Mouse (Mus musculus) testis, postnatal 10 days (tissue): ENCODE measurements at regions not wholly inside any gene's neighbourhood (a gene's known extent, or its start where the extent isn't known, plus 50 kb on each side); places are given as distances from the start of the nearest gene placed in this dataset.

Experiments
- DNase-seq: peaks from one replicate; pipeline ENCODE4 v3.0.0; 2021; ENCODE audit warnings: low spot score

DNA sequence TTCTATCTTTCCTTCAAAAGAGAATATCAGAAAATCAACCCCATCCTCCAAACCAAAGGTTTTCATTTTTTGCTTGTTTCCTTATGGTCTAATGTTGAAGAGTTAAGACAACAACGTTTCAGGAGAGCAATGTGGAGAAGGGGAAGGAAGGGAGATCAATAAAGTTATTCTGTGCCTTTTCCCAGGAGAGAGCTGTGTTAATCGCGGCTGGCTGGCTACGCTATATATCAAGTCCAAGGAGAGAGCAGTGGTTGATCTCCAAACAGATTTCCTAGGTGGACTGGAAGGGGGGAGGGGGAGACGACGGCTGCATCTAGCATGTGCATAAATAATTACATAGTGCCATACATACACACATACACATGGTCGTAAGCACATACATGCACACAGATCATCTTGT is 404.3 kb upstream of the Ubash3b start:
- DNase-seq, result no peak

DNA sequence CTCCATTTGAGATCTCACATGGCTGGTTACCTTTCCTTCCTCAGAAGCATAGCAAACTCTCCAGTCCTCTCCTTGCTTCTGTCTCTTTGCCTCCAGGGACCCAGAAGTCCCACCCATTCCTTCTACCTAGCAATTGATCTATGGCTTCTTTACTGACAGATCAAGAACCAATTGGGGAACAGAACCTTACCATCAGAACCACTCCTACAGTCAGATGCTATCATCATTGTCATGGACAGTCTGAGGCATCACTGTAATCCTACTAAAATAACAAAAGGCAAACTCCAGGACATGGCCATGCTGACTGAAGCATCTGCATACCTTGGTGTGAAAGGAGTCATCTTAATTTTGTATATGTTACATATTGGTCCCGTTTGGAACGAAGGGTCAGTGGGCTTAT is 401.9 kb upstream of the Ubash3b start:
- no peak for DNase-seq

DNA sequence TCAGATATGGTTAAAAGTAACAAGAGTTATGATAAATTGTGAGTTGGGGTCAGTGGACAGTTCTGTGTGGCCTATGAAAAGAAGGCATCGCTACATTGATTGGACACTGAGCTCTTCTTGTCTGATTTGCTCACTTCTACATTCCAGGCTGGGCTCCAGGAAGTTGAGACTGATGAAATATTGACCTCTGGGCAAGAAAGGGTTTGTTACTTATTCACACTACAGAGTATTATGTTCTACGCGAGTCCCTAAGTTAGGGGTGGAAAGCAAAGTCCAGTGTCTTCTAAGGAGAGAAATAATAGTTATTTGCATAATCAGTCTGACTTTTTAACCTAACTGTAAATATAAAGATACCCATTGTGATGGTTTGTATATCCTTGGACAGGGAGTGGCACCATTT is 397.0 kb upstream of the Ubash3b start:
- no peak for DNase-seq

DNA sequence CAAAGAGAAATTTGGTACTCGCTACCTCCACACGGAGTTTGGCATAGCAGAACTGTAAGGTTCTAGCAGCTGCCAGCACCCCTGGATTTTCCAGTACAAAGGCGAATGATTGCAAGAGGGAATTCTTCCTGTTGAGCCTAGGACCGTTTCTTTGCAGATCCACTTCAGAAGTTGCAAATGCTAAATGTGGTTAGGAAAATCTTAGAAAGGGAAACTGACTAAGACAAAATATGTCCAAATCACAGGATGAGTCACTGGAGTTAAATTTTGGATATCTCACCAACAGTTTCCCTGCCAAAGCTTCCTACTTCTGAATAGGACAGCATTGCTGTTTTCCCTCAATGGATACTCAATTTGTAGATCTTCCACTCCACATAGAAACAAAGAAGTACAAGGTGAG is 395.4 kb upstream of the Ubash3b start:
- no peak for DNase-seq

DNA sequence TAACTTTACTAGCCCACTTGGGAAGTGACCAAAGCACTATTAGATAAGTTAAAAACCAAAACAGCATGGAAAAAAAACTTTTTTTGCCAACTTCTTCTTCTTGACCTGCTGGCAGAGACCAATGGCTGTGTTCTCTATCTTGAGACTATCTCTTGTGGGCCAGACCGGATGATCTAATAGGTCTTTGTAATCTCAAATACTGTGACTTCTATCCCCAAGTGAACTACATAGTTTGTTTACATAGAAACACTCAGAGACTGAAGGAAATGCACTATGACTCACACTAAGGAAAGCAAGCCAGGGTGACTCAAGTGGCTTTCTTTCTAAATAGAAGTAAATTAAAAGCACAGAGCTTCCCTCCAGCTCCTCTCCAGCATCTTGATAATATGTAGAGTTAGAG is 384.3 kb upstream of the Ubash3b start:
- no peak for DNase-seq

DNA sequence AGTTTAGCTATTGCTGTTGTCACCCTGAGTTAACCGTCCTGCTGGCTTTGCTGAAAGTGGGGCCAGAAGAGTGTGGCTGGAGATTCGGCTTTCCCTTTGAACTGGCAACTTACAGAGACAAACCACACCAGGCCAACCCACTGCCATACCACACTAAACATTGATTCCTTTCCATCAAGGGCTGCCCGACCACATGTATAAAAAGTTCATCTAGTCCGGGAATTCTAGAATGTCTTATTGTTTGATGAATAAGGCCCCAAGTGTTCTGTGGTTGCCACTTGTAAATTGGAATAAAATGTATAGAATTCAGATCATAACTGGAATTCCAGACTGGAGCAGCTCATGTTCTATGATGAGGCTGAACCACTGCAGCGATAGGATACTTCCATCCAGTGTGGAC is 381.0 kb upstream of the Ubash3b start:
- no peak for DNase-seq

DNA sequence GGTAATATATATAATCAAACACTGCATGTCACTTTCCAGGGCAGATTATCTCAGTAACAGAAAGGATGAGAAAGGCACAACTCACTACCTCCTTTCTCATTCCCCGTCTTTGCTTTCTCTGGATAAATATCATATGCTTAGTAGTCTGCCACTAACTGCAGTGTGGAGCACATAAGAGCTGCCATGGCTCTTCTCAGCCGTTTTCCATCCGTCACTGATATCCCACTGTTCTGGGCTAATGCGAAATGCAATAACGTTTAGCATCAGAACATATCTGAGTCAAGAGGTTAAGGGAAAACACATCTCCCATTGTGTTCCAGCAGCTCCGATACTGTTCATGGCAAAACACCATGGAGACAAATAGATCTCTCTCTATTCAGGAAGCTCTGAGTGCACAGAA is 379.8 kb upstream of the Ubash3b start:
- DNase-seq, result no peak

DNA sequence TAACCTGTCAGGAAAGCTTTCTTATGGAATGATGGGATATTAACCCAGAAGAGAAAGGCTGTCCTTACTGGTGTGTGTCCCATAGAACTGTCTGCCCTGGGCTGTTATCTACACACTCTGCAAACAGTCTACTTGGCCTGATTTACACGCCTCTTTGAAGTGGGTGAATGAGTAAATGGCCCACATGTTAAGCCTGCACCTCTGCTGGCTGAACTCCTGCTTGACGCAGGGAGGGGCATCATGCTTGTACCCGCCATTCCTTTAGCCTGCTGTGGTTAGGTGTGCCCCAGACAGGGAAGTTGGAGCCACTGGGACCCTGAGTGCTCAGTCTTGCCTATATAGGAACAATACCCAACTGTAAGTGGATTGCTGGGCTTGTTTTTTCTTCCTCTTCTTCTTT is 371.3 kb upstream of the Ubash3b start:
- DNase-seq, result no peak

DNA sequence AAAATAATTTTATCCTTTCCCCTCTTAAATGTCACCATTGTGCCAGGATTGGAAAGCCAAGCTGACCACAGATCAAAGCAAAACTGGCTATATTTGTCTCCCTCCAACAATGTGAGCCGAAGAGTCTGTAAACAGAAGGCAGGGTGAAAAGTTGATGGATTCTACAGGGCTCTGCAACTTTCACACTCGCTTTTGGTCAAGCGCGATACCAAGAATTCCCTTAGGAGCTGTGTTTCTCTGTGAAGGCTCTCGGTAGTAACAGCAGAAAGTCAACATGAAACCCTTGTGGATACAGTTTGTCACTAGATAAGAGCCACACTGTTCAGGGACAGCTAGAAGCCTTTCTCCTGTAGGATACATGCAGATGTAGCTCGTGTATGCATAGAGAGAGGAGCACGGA is 370.8 kb upstream of the Ubash3b start:
- no peak for DNase-seq

DNA sequence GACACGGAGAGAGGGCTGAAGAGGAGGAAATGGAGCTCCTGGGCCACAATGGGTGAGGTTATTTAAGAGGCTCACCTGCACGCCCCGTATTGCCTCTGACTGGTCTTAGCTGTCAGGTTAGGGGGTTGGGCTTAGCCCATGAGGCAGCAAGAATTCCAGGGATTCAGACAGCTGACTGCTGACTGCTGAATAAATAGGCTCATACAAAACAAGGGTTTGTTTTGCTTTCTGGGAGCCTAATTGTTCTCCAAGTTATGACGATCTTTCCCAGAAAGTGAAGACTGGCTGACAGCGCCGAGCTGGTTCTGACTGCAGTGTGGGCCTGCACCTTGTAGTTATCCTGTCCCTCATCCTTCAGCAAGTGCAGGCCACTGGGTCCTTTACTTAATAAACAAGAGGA is 370.1 kb upstream of the Ubash3b start:
- no peak for DNase-seq

DNA sequence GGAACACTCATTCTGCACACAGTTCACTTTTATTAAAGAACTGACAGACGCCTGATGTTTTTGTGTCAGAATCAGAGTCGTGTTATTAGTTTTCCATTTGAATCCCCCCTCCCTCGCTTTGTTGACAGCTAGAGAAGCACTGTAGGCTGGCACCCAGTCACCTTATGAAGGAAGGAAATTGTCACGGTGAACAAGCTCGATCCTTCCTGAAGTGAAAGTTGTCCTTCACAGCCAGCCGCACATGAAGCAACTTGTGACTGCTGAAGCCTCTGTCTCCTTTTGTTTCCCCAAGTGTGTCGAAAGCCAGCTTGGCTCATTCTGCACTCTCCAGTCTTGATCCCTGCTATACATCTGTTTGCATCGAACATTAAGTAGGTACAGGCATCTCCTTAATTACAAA is 364.6 kb upstream of the Ubash3b start:
- DNase-seq, result no peak

DNA sequence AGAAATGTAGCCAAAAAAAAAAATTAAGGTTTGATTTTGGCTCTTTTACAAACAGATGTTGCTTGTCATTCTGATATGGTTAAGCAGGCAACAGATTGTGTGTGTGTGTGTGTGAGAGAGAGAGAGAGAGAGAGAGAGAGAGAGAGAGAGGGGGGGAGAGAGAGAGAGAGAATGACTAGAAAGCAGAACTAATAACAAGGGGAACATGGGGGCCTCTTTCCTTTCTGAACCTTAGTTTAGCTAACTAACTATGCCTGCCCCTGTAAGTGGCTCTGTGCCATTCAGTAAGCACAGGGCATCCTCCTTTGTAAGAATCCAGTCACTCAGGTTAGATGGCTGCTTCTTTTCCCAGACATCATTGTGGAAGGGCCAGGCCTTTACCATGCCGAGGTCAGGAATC is 364.0 kb upstream of the Ubash3b start:
- DNase-seq, result no peak

DNA sequence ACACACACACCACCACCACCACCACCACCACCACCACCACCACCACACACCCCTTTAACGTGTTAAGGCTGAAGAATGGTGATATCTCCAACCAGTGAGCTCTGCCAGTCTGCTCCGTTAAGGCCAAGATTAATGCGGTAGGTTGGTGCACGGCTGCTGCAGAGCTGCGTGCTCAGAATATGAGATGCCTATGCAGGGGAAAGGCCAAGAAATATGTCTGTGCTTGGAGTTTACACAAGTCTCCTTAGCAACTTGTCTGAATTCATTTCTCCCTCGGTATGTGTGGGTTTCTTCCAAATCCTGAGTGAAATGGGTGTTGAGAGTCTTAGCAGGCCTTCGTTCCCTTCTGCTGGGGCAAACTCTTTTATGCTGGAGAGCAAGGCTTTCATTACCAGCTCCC is 363.1 kb upstream of the Ubash3b start:
- DNase-seq, result no peak

DNA sequence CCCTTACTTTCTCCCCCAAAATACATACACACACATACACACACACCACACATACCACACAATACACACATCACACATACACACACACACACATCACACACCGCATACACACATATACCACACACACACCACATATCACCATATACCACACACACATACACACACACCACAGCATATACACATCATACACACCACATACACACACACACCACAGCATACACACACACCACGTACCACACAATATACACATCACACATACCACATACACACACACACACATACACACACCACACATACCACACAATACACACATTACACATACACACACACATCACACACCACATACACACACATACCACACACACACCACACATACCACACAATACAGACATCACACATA is 362.5 kb upstream of the Ubash3b start:
- no peak for DNase-seq

DNA sequence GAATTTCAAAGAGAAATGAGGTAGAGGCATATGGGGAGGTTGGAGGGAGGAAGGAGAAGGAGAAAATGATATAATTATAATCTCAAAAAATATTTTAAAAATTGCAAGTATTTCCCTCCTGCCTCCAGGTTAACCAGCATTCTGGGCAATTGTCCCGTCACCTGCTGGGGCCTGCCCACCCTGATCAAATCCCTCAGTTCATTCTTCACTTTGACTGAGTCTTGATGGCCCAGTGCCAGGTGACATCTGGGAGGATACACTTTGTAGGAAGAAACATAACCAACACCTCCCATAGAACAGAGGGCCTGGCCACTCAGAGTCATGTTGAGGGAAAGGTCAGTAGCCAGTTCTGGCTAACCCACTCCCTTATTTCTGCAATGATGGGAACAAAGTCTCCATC is 360.8 kb upstream of the Ubash3b start:
- DNase-seq, result peak; percentile 57

DNA sequence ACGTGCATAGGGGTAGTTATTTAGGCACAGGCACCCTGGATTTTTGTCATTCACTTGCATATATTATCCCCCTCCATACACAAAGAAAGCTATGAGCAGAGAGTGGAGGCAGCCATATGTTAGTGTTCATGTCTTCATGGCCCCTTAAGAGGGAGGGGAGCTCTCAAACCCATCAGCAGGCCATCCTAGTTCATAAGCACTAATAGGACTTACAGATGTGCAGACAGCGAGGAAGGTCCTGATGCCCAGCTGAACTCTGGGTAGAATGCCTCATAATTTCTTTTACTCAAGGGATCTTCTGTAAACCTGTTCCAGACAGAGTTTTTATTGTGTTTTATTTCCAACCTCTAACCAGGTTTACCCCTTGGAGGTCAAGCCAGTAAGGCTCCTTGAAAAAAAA is 356.3 kb upstream of the Ubash3b start:
- DNase-seq, result no peak

DNA sequence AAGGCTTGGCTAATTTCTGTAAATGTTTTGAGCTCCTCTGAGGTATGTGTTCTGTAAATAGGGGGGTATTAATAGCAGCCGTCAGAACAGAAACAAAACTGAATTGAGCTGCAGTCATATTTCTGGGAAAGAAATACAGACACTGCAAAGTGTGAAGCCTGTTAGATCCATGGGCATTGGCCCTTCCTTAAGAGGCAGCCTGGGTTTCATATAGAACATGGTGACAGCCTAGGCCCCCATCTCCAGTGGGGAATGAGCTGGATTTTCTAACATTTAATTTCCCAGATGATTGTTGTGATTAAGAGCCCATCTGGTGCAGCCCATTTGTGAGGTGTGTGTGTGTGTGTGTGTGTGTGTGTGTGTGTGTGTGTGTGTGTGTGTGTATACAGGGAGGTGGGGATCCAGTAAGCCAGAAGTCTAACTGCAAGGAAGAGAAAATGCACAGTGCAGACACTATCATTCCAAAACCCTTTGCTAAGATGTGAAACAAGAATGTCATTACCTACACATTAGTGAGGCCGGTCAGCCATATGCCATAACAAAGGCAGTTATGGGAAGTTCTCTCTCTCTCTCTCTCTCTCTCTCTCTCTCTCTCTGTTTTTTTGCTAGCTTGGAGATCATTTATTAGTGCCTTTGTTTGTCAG is 355.7 kb upstream of the Ubash3b start:
- no peak for DNase-seq

DNA sequence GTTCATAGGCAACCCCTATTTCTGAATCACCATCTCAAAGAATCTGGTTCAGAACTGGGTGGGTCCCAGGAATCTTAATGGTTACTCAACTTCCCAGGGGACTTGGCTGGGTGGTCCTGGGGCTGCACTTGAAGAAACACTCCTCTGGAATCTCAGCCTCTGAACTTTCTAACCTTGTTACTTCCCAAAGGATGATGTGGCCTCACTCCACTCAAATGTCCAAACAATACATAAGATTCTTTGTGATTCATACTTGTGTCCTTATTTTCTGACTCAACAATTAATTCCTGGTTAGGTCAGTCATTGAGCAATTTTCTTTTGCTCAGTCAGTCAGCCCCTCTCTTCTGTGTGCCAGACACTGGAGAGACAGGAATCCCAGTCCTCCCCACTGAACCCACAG is 353.7 kb upstream of the Ubash3b start:
- no peak for DNase-seq

DNA sequence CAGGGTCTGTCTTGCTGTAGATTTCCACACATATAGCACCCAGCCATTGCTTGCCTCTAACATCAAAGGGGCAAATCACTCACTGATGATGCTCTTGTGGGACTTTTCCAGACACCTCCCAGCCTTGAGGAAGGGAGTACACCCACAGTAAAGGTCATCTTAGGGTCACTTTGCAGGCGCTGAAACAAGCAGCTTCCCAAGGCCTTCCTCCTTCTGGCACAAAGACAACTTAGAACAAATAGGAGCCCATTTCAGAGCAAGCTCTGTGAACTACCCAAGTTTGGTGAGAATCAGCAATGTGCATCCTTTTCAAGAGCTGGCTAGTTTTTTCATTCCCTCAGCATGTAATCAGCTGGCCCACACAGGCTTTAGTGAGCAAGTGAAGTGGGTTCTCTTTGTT is 352.2 kb upstream of the Ubash3b start:
- no peak for DNase-seq

DNA sequence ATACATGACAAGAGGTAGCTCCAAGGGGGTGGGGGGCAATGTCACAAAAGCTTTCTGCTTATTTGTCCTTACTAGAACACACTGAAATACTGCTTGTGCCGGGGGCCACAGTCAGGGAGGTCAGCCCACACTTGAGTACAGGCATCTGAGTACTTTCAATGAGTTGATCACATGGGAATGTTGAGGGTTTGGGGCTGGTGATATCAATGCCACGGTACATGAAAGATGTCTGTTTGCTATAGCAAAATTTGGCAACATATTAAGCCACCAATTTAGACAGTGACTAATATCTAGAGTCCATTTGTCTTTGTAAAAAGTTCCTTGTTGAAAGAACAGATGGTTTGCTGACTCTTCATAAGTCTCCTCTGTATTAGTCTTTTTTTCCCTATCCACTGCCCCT is 348.1 kb upstream of the Ubash3b start:
- no peak for DNase-seq

DNA sequence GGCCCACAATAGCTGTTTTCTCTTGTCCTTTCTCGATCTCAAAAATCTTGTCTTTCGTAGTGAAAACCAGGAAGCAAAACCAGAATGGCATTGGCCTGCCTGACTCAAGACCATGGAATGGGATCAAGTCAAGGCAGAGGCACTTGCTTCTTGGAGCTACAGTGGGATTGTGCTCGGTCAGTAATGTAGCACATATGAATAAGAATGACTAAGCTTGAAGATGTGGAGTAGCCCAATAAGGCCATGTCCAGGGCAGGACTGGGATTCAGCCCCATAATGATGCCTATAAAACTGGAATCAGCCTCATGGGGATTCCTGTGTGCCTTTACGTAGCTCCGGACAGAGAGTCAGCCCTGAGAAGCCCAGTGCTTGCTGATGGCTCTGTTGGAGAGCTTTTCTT is 347.2 kb upstream of the Ubash3b start:
- no peak for DNase-seq

DNA sequence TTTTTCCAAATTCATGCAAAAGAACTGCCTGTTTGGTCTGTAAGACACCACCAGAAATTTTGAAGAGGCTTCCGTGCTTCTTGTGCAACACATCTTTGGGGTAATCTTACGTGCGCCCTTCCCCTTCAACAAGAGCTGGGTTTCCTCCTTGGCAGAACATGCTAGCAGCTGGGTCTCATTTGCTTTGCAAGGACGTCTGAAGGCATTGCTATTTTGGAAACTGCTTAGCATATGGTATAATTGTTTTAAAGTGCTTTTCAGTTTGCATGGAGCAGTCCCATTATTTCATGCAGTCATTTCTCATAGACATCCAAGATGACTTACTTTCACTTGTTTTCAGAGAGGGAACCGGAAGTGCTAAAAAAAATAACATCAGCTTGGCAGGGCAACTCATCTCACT is 336.8 kb upstream of the Ubash3b start:
- DNase-seq, result no peak

DNA sequence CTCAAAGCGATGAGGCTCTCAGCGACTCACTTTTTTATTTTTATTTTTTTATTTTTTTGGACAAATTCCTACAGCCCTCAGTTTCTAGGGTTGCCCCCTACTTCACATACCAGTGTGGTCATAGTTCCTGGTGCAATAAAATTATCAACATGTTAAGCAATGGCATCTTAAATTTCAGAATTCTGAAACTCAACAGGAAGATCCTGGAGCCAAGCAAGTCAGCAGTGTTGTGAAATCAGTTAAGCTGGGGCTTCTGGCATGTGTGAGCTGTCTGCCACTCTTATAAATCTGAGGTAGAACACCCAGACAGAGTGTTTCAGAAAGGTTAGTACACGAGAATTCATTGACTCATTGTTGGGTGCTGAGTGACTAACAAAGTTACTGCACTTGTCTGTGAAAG is 328.6 kb upstream of the Ubash3b start:
- DNase-seq, result no peak

DNA sequence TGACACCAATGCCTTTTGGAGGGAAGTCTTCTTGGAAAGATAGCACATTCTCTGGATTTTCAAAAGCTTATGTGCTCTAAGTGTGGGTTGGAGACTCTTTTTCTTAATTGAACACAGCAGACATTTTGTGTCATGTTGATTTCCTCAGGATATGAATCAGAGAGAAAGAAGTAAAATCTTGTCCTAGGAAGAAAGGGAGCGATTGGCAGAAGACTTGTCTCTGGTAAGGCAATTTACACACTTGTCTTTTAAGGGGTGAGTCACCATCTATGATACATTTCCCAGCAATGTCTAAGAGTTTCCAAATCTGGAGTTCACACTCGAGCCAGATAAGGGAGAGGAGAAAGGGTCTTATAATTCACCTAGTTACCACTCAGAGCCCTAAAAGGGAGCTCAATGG is 326.5 kb upstream of the Ubash3b start:
- no peak for DNase-seq

DNA sequence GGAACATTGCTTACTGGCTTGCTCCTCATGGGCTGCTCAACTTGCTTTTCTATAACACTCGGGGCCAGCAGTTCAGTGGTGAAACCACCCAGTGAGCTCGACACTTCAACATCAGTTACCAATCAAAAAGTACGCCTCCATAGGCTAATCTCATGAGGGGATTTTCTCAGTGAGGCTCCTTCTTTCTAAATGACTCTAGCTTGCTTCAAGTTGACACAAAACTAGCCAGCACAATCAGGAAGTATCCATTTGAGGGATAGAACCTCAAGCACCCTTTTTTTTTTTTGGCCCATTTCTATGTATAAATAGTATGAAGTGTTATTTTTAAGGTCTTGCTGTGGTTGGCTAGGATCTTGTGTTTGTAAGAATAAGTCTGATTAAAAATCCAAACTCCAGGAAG is 321.7 kb upstream of the Ubash3b start:
- DNase-seq, result no peak
